Mouse (Mus musculus): ENCODE data around the gene Usp2. TPM values are rescaled to one million over a fixed set of nuclear protein-coding genes. Genes with fewer than 3 reads are reported as not detected.
"Not testable (repeated sequence)": the region's sequence is repeated elsewhere in the genome, so short reads cannot be mapped to it uniquely, and the experiment has no call there.

Usp2 gene
- polyA plus RNA-seq, 1 experiment from 2014 or later, result 12.7 TPM

GRCm38 (mm10) chr9:44107557-44108179, 40.8 kb downstream of the Usp2 start:
- DNase-seq (ENCODE audit: low spot score) (peak; percentile 62), ATAC-seq (replicated peaks; ENCODE audit: insufficient number of reproducible peaks, low FRiP score, low TSS enrichment, low read depth) (peak; percentile 42; the same call in 1 of the 2 replicates)
- no peak overlapping the region; the same call in 1 of the 2 replicates for H3K4me3 ChIP-seq (ENCODE audit: low read depth, low read length)
- peak overlapping the region; percentile 10; the same call in 1 of the 2 replicates for H3K4me2 ChIP-seq (ENCODE audit: low read depth, low read length)
- no peaks in the 10 kb centered on the region for H3K27me3 ChIP-seq (ENCODE audit: control insufficient read depth, insufficient read depth, low read length)
- 36% methylated on average over 25 of the region's 25 CpGs for WGBS
- no peak overlapping the region for H3K27ac ChIP-seq (replicated peaks; ENCODE audit: low read depth, low read length)
- H3K9me3 ChIP-seq (replicated peaks; ENCODE audit: control insufficient read depth, low read length), result no peaks in the 10 kb centered on the region
- peaks cover 19% of the 10 kb centered on the region for H3K4me1 ChIP-seq (ENCODE audit: control insufficient read depth, insufficient read depth, low read length)
- H3K9ac ChIP-seq (replicated peaks; ENCODE audit: low read length), result no peak overlapping the region
- no peaks in the 10 kb centered on the region; the same call in 1 of the 2 replicates for H3K36me3 ChIP-seq (replicated peaks; ENCODE audit: control insufficient read depth, insufficient read depth, low read depth, low read length)

- DNase-seq (ENCODE audit: low spot score), result no peak
- no peak for ATAC-seq (replicated peaks; ENCODE audit: insufficient number of reproducible peaks, low FRiP score, low TSS enrichment, low read depth)
- H3K27me3 ChIP-seq (ENCODE audit: control insufficient read depth, insufficient read depth, low read length), result no peaks in the 10 kb centered on the region
- no peaks in the 10 kb centered on the region; the same call in 1 of the 2 replicates for H3K36me3 ChIP-seq (replicated peaks; ENCODE audit: control insufficient read depth, insufficient read depth, low read depth, low read length)
- 78% methylated on average over 31 of the region's 31 CpGs for WGBS
- H3K4me3 ChIP-seq (ENCODE audit: low read depth, low read length), result no peak overlapping the region
- H3K9me3 ChIP-seq (replicated peaks; ENCODE audit: control insufficient read depth, low read length), result no peaks in the 10 kb centered on the region
- peak overlapping the region; percentile 13 for H3K9ac ChIP-seq (replicated peaks; ENCODE audit: low read length)
- no peak overlapping the region for H3K27ac ChIP-seq (replicated peaks; ENCODE audit: low read depth, low read length)
- H3K4me2 ChIP-seq (ENCODE audit: low read depth, low read length), result peak overlapping the region; percentile 25
- peaks cover 19% of the 10 kb centered on the region for H3K4me1 ChIP-seq (ENCODE audit: control insufficient read depth, insufficient read depth, low read length)
Measured at GRCm38 (mm10) chr9:44108269-44109055, 41.6 kb downstream of the Usp2 start.

GRCm38 (mm10) chr9:44109360-44110095, 42.7 kb downstream of the Usp2 start:
- no peak overlapping the region; the same call in 1 of the 2 replicates for H3K9ac ChIP-seq (replicated peaks; ENCODE audit: low read length)
- H3K9me3 ChIP-seq (replicated peaks; ENCODE audit: control insufficient read depth, low read length), result no peaks in the 10 kb centered on the region
- H3K27me3 ChIP-seq (ENCODE audit: control insufficient read depth, insufficient read depth, low read length), result no peaks in the 10 kb centered on the region
- no peaks in the 10 kb centered on the region; the same call in 1 of the 2 replicates for H3K36me3 ChIP-seq (replicated peaks; ENCODE audit: control insufficient read depth, insufficient read depth, low read depth, low read length)
- peak overlapping the region; percentile 25; the same call in 1 of the 2 replicates for H3K4me2 ChIP-seq (ENCODE audit: low read depth, low read length)
- peaks cover 19% of the 10 kb centered on the region for H3K4me1 ChIP-seq (ENCODE audit: control insufficient read depth, insufficient read depth, low read length)
- peak overlapping the region; percentile 9 for H3K4me3 ChIP-seq (ENCODE audit: low read depth, low read length)
- 33% methylated on average over 9 of the region's 9 CpGs for WGBS
- H3K27ac ChIP-seq (replicated peaks; ENCODE audit: low read depth, low read length), result no peak overlapping the region
- DNase-seq (ENCODE audit: low spot score), result peak; percentile 84
- ATAC-seq (replicated peaks; ENCODE audit: insufficient number of reproducible peaks, low FRiP score, low TSS enrichment, low read depth), result no peak

- H3K27me3 ChIP-seq (ENCODE audit: control insufficient read depth, insufficient read depth, low read length); H3K9ac ChIP-seq (replicated peaks; ENCODE audit: low read length); H3K36me3 ChIP-seq (replicated peaks; ENCODE audit: control insufficient read depth, insufficient read depth, low read depth, low read length); H3K9me3 ChIP-seq (replicated peaks; ENCODE audit: control insufficient read depth, low read length); H3K27ac ChIP-seq (replicated peaks; ENCODE audit: low read depth, low read length); DNase-seq (ENCODE audit: low spot score); H3K4me3 ChIP-seq (ENCODE audit: low read depth, low read length); ATAC-seq (replicated peaks; ENCODE audit: insufficient number of reproducible peaks, low FRiP score, low TSS enrichment, low read depth): not testable (repeated sequence)
- Histone ChIP-seq H3K4me2 (ENCODE audit: low read depth, low read length) (peak overlapping the region; percentile 4; the same call in 1 of the 2 replicates), H3K4me1 (ENCODE audit: control insufficient read depth, insufficient read depth, low read length) (peaks cover 19% of the 10 kb centered on the region)
- 77% methylated on average over 10 of the region's 12 CpGs for WGBS
Measured at GRCm38 (mm10) chr9:44111909-44112308, 45.1 kb downstream of the Usp2 start.

DNA sequence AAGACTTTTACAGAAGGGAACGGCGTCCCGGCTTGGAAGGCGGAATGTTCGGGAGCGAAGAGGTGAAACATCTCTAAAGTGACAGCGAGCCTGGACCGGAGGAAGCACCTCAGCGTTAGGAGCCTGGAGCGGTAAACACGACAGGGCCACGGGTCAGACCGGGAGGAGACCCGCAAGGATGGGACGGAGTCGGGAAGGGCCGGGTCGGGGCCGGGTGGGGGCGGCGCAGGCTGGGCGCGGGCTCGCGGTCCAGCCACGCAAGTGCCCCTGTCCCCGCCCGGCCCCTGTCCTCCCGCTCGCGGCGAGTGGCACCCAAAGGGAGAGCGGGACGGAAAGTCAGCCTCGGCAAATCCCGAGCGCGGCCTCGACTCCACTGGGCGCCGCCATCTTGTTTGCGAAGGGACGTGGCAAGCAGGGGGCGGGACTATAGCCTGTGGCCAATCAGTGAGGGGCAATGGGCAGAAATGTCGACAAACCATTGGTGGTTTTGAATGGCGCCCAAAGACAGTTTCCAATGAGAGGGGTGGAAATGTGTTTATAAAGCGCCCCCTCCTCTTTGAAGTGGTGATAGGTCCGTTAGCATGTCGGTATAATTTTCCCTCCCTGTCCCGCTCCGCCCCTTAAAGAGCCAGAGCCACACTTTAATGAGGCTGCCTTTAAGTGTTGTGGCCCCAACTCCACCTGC, 46.4 kb downstream of the Usp2 start, which contains the start of the genes Gm49380 and Rnf26:
Gene Gm49380, minus strand, starts transcription at position 396 of the 685 bp plus-strand sequence.
Gene Rnf26, minus strand, starts transcription at position 413 of the 685 bp plus-strand sequence.
- Histone ChIP-seq H3K27ac (replicated peaks; ENCODE audit: low read depth, low read length) (peak within 1 kb of the TSS; percentile 47; the same call in 1 of the 2 replicates), H3K4me1 (ENCODE audit: control insufficient read depth, insufficient read depth, low read length) (peaks cover 9% of the 10 kb centered on the region), H3K9ac (replicated peaks; ENCODE audit: low read length) (peak within 1 kb of the TSS; percentile 83), H3K36me3 (replicated peaks; ENCODE audit: control insufficient read depth, insufficient read depth, low read depth, low read length) (no peaks in the 10 kb centered on the region; the same call in 1 of the 2 replicates), H3K9me3 (replicated peaks; ENCODE audit: control insufficient read depth, low read length) (no peaks in the 10 kb centered on the region), H3K27me3 (ENCODE audit: control insufficient read depth, insufficient read depth, low read length) (no peaks in the 10 kb centered on the region), H3K4me2 (ENCODE audit: low read depth, low read length) (peak within 1 kb of the TSS; percentile 41), H3K4me3 (ENCODE audit: low read depth, low read length) (peak within 1 kb of the TSS; percentile 82)
- WGBS, result 0% methylated on average over 51 of the region's 51 CpGs
- peak; percentile 89 for ATAC-seq (replicated peaks; ENCODE audit: insufficient number of reproducible peaks, low FRiP score, low TSS enrichment, low read depth)
- peak; percentile 97 for DNase-seq (ENCODE audit: low spot score)

GRCm38 (mm10) chr9:44114453-44114852, 47.6 kb downstream of the Usp2 start:
- no peaks in the 10 kb centered on the region for H3K36me3 ChIP-seq (replicated peaks; ENCODE audit: control insufficient read depth, insufficient read depth, low read depth, low read length)
- H3K27ac ChIP-seq (replicated peaks; ENCODE audit: low read depth, low read length), result no peak overlapping the region
- WGBS, result 91% methylated on average over 2 of the region's 2 CpGs

DNA sequence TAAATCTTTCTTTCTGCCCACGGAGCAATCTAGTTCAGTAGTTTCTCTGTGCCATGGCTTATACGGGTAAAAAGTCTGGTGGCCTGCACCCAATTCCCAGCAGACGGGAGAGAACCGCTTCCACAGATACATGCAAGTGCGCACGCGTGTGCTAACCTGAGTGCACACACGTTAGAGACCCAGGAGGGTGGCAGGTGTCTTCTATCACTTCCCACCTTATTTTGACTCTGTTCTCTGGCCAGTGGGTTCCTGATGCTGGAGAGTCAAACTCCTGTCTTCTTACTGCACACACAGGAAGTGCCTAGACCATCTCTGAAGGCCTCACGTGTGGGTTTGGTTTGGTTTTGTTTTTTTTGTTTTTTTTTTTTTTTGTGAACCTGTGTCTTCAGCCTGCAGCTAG, 48.8 kb downstream of the Usp2 start:
- H3K27ac ChIP-seq (replicated peaks; ENCODE audit: low read depth, low read length), result no peak overlapping the region
- no peak for DNase-seq (ENCODE audit: low spot score)
- H3K9ac ChIP-seq (replicated peaks; ENCODE audit: low read length), result no peak overlapping the region
- H3K27me3 ChIP-seq (ENCODE audit: control insufficient read depth, insufficient read depth, low read length), result no peaks in the 10 kb centered on the region
- no peaks in the 10 kb centered on the region for H3K9me3 ChIP-seq (replicated peaks; ENCODE audit: control insufficient read depth, low read length)
- 91% methylated on average over 9 of the region's 9 CpGs for WGBS
- no peak for ATAC-seq (replicated peaks; ENCODE audit: insufficient number of reproducible peaks, low FRiP score, low TSS enrichment, low read depth)
- H3K4me1 ChIP-seq (ENCODE audit: control insufficient read depth, insufficient read depth, low read length), result no peaks in the 10 kb centered on the region
- no peak overlapping the region for H3K4me3 ChIP-seq (ENCODE audit: low read depth, low read length)
- no peak overlapping the region for H3K4me2 ChIP-seq (ENCODE audit: low read depth, low read length)
- H3K36me3 ChIP-seq (replicated peaks; ENCODE audit: control insufficient read depth, insufficient read depth, low read depth, low read length), result no peaks in the 10 kb centered on the region

More at GRCm38 (mm10) chr9:44114453-44114852, 47.6 kb downstream of the Usp2 start:
- Histone ChIP-seq H3K9ac (replicated peaks; ENCODE audit: low read length) (no peak overlapping the region), H3K4me2 (ENCODE audit: low read depth, low read length) (no peak overlapping the region), H3K4me3 (ENCODE audit: low read depth, low read length) (no peak overlapping the region), H3K9me3 (replicated peaks; ENCODE audit: control insufficient read depth, low read length) (no peaks in the 10 kb centered on the region), H3K27me3 (ENCODE audit: control insufficient read depth, insufficient read depth, low read length) (no peaks in the 10 kb centered on the region), H3K4me1 (ENCODE audit: control insufficient read depth, insufficient read depth, low read length) (peaks cover 5% of the 10 kb centered on the region; the same call in 1 of the 2 replicates)
- ATAC-seq (replicated peaks; ENCODE audit: insufficient number of reproducible peaks, low FRiP score, low TSS enrichment, low read depth), result no peak
- DNase-seq (ENCODE audit: low spot score), result no peak
